Mouse (Mus musculus): ENCODE data around the gene Irak2. TPM values are rescaled to one million over a fixed set of nuclear protein-coding genes. Genes with fewer than 3 reads are reported as not detected.

The Irak2 gene
- polyA plus RNA-seq, 1 experiment from 2014 or later = 0.90 TPM

- H3K9ac ChIP-seq (ENCODE audit: low read length) = no peak overlapping the region
- no peak for ATAC-seq
- H3K4me1 ChIP-seq (ENCODE audit: control insufficient read depth, insufficient read depth, low read length) = no peaks in the 10 kb centered on the region
- H3K4me2 ChIP-seq (ENCODE audit: low read length) = no peak overlapping the region
- no peak overlapping the region for H3K4me3 ChIP-seq (ENCODE audit: low read depth, low read length)
- no peaks in the 10 kb centered on the region for H3K27me3 ChIP-seq (replicated peaks; ENCODE audit: control insufficient read depth, insufficient read depth, low read length)
- no peaks in the 10 kb centered on the region for H3K36me3 ChIP-seq (ENCODE audit: control insufficient read depth, insufficient read depth, low read length)
- no peak overlapping the region for H3K27ac ChIP-seq (ENCODE audit: low read depth, low read length)
- peaks cover 4% of the 10 kb centered on the region; the same call in 1 of the 2 replicates for H3K9me3 ChIP-seq (replicated peaks; ENCODE audit: control insufficient read depth, low read length)
- 79% methylated on average over 14 of the region's 14 CpGs for WGBS
- DNase-seq (ENCODE audit: low spot score) = no peak
Observed at GRCm38 (mm10) chr6:113660492-113661352, 22.5 kb downstream of the Irak2 start.

- H3K4me2 ChIP-seq (ENCODE audit: low read length) = no peak overlapping the region
- H3K9me3 ChIP-seq (replicated peaks; ENCODE audit: control insufficient read depth, low read length) = peaks cover 4% of the 10 kb centered on the region; the same call in 1 of the 2 replicates
- no peak overlapping the region for H3K27ac ChIP-seq (ENCODE audit: low read depth, low read length)
- no peaks in the 10 kb centered on the region for H3K4me1 ChIP-seq (ENCODE audit: control insufficient read depth, insufficient read depth, low read length)
- WGBS = 72% methylated on average over 12 of the region's 12 CpGs
- H3K27me3 ChIP-seq (replicated peaks; ENCODE audit: control insufficient read depth, insufficient read depth, low read length) = no peaks in the 10 kb centered on the region
- no peak overlapping the region for H3K9ac ChIP-seq (ENCODE audit: low read length)
- ATAC-seq (no peak), DNase-seq (ENCODE audit: low spot score) (no peak)
- H3K4me3 ChIP-seq (ENCODE audit: low read depth, low read length) = no peak overlapping the region
- no peaks in the 10 kb centered on the region for H3K36me3 ChIP-seq (ENCODE audit: control insufficient read depth, insufficient read depth, low read length)
Observed at GRCm38 (mm10) chr6:113661353-113662241, 23.3 kb downstream of the Irak2 start.

GRCm38 (mm10) chr6:113662964-113663700 is 24.9 kb downstream of the Irak2 start:
- Histone ChIP-seq H3K4me2 (ENCODE audit: low read length) (no peak overlapping the region), H3K27ac (ENCODE audit: low read depth, low read length) (no peak overlapping the region), H3K9ac (ENCODE audit: low read length) (no peak overlapping the region), H3K9me3 (replicated peaks; ENCODE audit: control insufficient read depth, low read length) (peaks cover 4% of the 10 kb centered on the region; the same call in 1 of the 2 replicates), H3K4me3 (ENCODE audit: low read depth, low read length) (no peak overlapping the region), H3K4me1 (ENCODE audit: control insufficient read depth, insufficient read depth, low read length) (no peaks in the 10 kb centered on the region), H3K27me3 (replicated peaks; ENCODE audit: control insufficient read depth, insufficient read depth, low read length) (no peaks in the 10 kb centered on the region), H3K36me3 (ENCODE audit: control insufficient read depth, insufficient read depth, low read length) (no peaks in the 10 kb centered on the region)
- 92% methylated on average over 8 of the region's 8 CpGs for WGBS
- ATAC-seq (no peak), DNase-seq (ENCODE audit: low spot score) (no peak)

DNA sequence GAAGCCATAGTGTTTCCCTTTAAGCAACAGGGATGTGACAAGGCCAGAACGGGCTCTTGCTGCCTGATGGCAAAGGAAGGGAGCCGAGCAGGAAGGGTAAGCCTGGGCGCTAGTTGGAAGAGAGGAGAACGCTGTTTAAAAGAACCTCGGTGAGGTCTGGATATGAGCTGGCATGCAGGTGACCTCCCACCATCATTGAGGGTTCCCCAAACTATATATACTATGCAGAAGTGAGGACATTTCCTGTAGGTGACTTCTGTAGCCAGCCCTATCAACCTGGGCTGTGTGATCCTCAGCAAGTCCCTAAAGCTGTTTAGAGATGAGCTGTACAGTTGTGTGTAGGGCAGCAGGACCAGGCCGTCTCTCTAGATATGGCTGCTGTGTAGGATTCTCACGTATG is 26.0 kb downstream of the Irak2 start:
- Histone ChIP-seq H3K4me2 (ENCODE audit: low read length) (no peak overlapping the region), H3K27ac (ENCODE audit: low read depth, low read length) (no peak overlapping the region), H3K4me1 (ENCODE audit: control insufficient read depth, insufficient read depth, low read length) (peaks cover 5% of the 10 kb centered on the region; the same call in 1 of the 2 replicates), H3K4me3 (ENCODE audit: low read depth, low read length) (no peak overlapping the region), H3K36me3 (ENCODE audit: control insufficient read depth, insufficient read depth, low read length) (no peaks in the 10 kb centered on the region), H3K9ac (ENCODE audit: low read length) (no peak overlapping the region), H3K9me3 (replicated peaks; ENCODE audit: control insufficient read depth, low read length) (peaks cover 4% of the 10 kb centered on the region; the same call in 1 of the 2 replicates), H3K27me3 (replicated peaks; ENCODE audit: control insufficient read depth, insufficient read depth, low read length) (no peaks in the 10 kb centered on the region)
- WGBS = 86% methylated on average over 7 of the region's 7 CpGs
- ATAC-seq (no peak), DNase-seq (ENCODE audit: low spot score) (no peak)

- no peaks in the 10 kb centered on the region for H3K36me3 ChIP-seq (ENCODE audit: control insufficient read depth, insufficient read depth, low read length)
- no peak overlapping the region for H3K4me3 ChIP-seq (ENCODE audit: low read depth, low read length)
- DNase-seq (ENCODE audit: low spot score) (no peak), ATAC-seq (no peak)
- H3K9me3 ChIP-seq (replicated peaks; ENCODE audit: control insufficient read depth, low read length) = peaks cover 4% of the 10 kb centered on the region; the same call in 1 of the 2 replicates
- 58% methylated on average over 8 of the region's 8 CpGs for WGBS
- no peak overlapping the region for H3K27ac ChIP-seq (ENCODE audit: low read depth, low read length)
- no peak overlapping the region for H3K4me2 ChIP-seq (ENCODE audit: low read length)
- no peak overlapping the region for H3K9ac ChIP-seq (ENCODE audit: low read length)
- no peaks in the 10 kb centered on the region for H3K27me3 ChIP-seq (replicated peaks; ENCODE audit: control insufficient read depth, insufficient read depth, low read length)
- H3K4me1 ChIP-seq (ENCODE audit: control insufficient read depth, insufficient read depth, low read length) = peaks cover 5% of the 10 kb centered on the region; the same call in 1 of the 2 replicates
Observed at GRCm38 (mm10) chr6:113667611-113668122, 29.4 kb downstream of the Irak2 start.

- DNase-seq (ENCODE audit: low spot score) (no peak), ATAC-seq (no peak)
- H3K27me3 ChIP-seq (replicated peaks; ENCODE audit: control insufficient read depth, insufficient read depth, low read length) = no peaks in the 10 kb centered on the region
- peaks cover 5% of the 10 kb centered on the region; the same call in 1 of the 2 replicates for H3K4me1 ChIP-seq (ENCODE audit: control insufficient read depth, insufficient read depth, low read length)
- no peak overlapping the region for H3K4me3 ChIP-seq (ENCODE audit: low read depth, low read length)
- H3K36me3 ChIP-seq (ENCODE audit: control insufficient read depth, insufficient read depth, low read length) = no peaks in the 10 kb centered on the region
- H3K27ac ChIP-seq (ENCODE audit: low read depth, low read length) = no peak overlapping the region
- H3K4me2 ChIP-seq (ENCODE audit: low read length) = no peak overlapping the region
- H3K9ac ChIP-seq (ENCODE audit: low read length) = no peak overlapping the region
- WGBS = 47% methylated on average over 14 of the region's 15 CpGs
- H3K9me3 ChIP-seq (replicated peaks; ENCODE audit: control insufficient read depth, low read length) = no peaks in the 10 kb centered on the region
Observed at GRCm38 (mm10) chr6:113668287-113669154, 30.3 kb downstream of the Irak2 start.

GRCm38 (mm10) chr6:113669821-113670220 is 31.6 kb downstream of the Irak2 start:
- DNase-seq (ENCODE audit: low spot score) (no peak), ATAC-seq (no peak)
- no peaks in the 10 kb centered on the region for H3K36me3 ChIP-seq (ENCODE audit: control insufficient read depth, insufficient read depth, low read length)
- 86% methylated on average over 7 of the region's 7 CpGs for WGBS
- H3K9ac ChIP-seq (ENCODE audit: low read length) = no peak overlapping the region
- no peak overlapping the region for H3K4me2 ChIP-seq (ENCODE audit: low read length)
- H3K4me1 ChIP-seq (ENCODE audit: control insufficient read depth, insufficient read depth, low read length) = peaks cover 5% of the 10 kb centered on the region; the same call in 1 of the 2 replicates
- no peak overlapping the region for H3K27ac ChIP-seq (ENCODE audit: low read depth, low read length)
- H3K9me3 ChIP-seq (replicated peaks; ENCODE audit: control insufficient read depth, low read length) = no peaks in the 10 kb centered on the region
- H3K27me3 ChIP-seq (replicated peaks; ENCODE audit: control insufficient read depth, insufficient read depth, low read length) = no peaks in the 10 kb centered on the region
- H3K4me3 ChIP-seq (ENCODE audit: low read depth, low read length) = no peak overlapping the region
